Mouse (Mus musculus) heart, adult 8-10 months (tissue): ENCODE data around the gene Soat2. TPM values are rescaled to one million over a fixed set of nuclear protein-coding genes. Genes with fewer than 3 reads are reported as not detected.
"Not testable (repeated sequence)": the region's sequence is repeated elsewhere in the genome, so short reads cannot be mapped to it uniquely, and the experiment has no call there.

Experiments used
- DNase-seq: peaks from one replicate; pipeline ENCODE4 v3.0.0; 2022; ENCODE audit warnings: low spot score
- total RNA-seq, 4 experiments: library from RNA; stranded (reverse); gene quantifications; 2 replicates each; pipeline ENCODE4 v1.2.4; 2022

Gene Soat2
- total RNA-seq, 4 experiments from 2014 or later = 0.11 to 0.13 (median 0.12) TPM; not detected in 1

DNA sequence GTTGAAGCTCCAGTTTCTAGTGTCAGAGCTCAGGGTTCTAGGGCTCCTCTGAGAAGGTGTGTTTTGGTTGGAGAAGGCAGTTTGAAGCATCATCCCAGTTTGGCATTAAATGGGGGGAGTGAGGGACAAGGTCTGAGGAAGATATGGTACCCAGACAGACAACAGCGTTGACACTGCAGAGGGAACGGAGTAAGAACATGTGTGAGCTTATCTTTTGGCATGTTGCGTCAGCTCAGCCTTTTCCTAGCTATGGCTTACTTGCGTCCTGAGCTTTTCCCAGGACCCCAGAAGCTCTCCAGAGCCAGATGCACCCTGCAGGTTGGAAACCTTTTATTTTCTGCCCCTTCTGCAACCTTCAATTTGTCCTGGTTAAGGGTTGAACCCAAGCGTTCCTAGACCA lies 4.2 kb upstream of the Soat2 start:
- no peak for DNase-seq

DNA sequence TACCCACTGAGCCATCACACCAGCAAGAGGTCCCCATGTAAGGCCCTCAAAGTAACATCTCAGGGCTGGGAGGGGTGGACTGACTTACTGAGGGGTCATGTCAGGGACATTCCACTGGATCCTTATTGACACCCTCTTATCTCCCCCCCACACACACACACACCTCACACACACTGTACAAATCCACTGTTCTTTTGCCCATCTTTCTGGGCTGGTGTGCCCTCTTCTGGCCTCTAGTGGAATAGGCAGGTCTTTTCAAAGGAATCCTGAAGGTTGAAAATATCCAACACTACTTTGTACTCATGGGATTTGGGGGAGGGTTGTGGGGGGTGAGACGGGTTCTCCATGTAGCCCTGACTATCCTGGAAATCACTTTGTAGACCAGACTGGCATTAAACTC lies 3.4 kb upstream of the Soat2 start:
- DNase-seq = no peak

DNA sequence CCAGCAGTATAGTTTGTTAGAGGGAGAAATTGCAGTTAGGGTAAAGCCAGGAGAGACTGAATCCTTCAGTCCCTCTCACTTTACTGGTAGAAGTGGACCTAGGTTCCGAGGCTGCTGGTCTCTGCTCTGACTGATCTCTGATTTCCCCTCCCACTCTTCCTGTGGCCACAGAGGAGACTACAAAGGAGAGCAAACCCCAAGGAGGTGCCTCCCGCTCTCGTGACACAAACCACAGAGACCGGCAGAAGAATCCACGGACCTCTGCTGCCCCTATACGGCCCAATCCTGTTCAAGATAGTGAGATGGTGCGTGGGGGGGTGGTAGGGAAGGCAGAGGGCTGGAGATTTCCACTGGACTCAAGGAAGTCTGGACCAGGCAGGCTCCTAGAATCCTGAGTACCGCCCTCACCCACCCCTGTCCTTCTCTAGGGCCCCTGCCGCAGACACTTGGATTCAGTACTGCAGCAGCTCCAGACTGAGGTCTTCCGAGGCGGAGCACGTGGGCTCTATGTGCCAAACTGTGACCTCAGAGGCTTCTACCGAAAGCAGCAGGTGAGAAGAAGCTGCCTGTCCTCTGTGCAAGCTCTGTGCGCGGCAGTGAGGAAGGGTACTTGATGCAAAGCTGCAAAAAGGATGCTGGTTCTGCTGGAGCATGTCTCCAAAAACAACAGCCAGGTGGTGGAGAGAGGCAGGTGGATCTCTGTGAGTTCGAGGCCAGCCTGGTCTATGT lies 2.5 kb upstream of the Soat2 start:
- DNase-seq = no peak

DNA sequence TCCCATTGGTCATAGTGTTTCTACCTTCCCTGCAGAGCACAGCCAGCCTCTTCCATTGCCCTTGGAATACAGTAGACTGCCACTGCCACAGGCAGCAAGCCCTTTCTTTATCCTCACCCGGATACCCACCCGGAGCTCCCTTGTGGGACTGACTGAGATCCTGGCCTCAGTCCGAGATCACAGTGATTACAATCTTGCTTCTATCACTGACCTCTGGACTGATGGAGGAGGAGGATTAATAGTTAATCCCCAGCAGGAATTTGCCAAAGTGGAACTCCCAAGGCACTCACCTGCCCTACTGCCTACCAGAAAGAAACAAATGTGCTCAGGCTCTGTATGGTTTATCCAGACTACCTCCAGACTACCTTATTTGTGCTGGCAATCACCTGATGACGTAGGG lies 765 bp upstream of the Soat2 start:
- DNase-seq = no peak

DNA sequence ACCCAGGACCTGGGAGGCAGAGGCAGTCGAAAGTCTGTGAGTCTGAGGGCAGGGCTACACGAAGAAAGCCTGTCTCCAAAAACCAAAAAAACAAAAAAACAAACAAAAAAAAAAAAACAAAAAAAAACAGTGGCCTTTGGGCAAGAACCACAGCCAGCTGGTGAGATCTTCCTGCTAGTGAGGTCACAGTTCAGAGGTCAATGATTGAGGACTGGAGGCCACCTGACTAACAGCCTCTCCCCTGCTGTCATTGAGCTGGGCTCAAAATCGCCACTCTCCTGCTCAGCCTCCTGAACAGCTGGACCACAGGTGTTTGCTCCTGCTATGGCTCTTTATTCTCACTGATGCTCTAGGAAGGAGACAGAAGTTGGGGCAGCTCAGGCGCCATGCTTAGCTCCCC lies 2.3 kb downstream of the Soat2 start:
- no peak for DNase-seq

DNA sequence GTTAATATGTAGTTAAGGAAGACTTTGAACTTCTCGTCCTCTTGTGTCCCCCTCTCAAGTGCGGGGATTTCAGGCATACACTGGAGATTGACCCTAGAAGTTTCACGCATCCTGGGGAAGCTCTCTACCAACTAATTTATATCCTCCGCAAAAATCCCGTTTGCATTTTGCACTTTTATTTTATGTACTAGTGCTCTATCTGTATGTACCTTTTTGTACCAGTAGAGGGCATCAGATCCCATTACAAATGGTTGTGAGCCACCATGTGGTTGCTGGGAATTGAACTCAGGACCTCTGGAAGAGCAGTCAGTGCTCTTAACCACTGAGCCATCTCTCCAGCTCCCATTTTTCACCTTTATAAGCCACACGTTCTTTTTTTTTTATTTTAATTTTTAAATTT lies 4.7 kb downstream of the Soat2 start:
- DNase-seq = not testable (repeated sequence)

DNA sequence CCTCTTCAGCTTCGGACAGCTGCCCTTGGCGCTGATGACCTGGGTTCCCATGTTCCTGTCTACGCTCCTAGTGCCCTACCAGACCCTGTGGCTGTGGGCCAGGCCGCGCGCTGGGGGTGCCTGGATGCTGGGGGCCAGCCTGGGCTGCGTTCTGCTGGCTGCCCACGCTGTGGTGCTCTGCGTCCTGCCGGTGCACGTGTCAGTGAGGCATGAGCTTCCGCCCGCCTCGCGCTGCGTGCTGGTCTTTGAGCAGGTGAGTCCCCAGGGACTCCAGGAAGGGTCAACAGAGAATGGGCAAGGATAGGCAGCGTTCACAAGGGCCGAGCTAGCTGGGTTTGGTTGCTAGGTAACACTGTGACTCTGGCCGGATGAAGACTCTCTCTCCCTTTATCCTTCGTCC lies 6.5 kb downstream of the Soat2 start:
- no peak for DNase-seq

DNA sequence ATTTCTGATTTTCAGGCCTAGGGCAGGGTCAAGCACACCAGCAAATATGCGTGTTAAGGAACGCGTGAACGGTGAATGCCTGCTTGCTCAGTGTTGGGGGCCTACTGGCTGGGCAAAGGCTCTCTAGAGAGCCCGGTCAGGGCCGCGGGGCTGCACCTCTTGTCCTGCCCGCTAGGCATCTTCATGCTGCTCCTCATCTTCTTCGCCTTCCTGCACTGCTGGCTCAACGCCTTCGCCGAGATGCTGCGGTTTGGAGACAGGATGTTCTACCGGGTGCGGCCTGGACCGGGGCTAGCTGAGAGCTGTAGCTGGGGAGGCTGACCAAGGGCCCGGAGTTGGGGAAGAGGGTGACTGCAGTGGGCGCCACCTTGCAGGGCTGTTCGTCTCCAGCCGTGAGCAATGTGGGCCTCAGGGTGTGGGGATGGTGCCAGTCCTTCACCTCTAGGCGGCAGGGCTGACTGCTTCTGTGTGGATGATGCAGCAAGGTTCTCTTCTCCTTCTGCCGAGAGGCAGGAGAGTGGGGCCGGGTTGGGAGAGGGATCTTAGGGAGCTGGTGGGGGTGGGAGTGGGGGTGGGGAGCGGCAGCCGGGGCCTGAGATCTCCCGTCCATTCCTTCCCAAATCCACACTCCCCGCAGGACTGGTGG lies 10.2 kb downstream of the Soat2 start:
- DNase-seq = no peak

DNA sequence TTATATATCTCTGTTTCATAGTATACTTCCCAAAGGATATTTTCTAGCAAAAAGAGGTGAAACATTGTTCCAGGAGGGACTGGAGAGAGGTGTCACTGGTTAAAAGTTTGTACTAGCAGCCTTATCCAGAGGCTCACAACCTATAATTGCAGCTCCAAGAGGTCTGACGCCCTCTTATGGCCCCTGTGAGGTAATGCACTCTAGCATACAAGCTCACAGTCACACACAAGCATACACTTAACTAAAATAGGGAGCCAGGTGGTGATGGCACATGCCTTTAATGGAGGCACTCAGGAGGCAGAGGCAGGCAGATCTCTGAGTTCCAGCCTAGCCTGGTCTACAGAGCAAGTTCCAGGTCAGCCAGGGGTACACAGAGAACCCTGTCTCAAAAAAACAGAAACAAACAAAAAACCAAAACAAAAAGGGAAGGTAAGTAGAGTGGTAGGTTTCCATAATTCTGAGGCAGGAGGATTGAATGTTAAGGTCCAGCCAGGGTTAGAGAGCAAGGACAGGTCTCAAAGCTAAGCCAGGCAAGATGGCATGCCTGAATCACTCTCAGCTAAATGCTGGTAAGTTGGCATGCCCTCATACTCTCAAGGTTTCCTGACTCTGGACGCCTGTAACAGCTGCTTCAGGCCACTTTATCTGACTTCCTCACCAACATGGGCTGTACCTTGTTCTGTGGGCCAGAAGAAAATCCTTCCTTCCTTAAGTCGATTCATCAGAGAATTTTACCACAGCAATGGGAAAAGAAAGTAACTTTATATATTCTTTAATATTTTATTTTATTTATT lies 13.8 kb downstream of the Soat2 start:
- DNase-seq = no peak

DNA sequence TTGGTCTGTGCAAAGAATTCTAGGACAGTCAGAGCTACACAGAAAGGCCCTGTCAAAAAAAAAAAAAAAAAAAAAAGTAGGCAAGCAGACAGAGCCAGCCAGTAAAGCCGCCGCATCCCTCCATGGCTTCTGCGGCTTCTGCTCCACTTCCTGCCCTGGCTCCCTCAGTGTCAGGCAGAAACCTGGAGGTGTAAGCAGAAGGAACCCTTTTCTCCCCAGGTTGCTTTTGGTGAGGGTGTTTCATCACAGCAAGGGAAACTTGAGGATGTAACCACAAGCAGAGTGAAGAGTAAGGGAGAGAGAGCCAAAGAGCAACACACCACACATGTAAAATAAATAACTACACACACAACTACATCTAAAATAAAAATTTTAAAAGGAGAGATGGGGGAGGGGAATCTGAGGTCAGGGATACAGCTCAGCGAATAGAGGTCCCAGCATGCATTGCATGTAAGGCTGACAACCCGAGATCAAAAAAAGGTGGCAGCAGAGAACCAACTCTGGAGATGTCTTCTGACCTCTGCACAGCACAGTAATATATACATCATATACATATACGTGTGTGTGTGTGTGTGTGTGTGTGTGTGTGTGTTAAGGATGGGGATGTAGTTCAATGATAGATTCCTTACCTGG lies 15.3 kb downstream of the Soat2 start:
- DNase-seq = no peak

DNA sequence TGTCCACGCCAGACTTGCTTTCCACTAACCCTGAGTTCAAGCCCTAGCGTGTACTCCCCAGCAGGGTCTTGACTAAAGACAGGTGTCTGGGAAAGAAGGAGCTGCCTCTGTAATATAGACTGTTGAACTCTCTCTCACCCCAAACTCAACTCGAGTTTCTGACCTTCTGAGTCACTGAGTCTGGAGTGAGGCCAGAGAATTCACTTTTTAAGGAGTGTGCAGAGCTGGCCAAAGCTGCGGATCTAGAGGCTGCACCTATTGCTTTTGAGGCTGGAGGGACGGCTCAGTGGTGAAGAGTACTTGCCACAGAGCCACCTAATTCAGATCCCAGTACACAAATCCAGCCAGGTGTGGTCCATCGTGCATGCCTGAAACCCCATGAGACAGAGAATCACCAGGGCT lies 17.3 kb downstream of the Soat2 start:
- peak; percentile 25 for DNase-seq

DNA sequence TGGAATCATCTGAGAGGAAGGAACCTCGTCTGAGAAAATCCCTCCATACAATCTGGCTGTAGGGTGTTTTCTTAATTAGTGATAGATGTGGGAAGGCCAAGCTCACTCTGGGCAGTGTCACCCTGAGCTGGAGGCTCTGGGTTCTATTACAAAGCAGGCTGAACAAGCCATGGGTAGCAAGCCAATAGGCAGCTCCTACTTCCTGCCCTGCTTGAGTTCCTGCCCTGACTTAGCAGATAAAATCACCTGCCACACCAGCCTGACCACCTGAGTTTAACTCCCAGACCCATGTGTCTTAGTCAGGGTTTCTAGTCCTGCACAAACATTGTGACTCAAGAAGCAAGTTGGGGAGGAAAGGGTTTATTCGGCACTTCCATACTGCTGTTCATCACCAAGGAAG lies 18.7 kb downstream of the Soat2 start:
- no peak for DNase-seq

DNA sequence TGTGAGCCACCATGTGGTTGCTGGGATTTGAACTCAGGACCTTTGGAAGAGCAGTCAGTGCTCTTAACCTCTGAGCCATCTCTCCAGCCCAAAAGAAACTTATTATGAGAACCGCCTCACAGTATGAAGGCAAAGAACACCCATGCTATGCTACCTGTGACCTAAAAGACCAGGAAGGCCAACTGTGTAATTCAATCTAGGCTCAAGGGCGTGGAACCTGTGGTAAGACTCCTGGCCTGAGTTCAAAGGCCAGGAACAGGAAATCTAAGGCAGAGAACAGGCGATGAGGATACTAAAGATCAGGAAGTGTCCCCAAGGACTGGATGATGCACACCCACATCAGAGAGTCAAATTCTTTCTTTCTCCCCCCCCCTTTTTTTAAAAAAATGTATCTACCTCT lies 23.3 kb downstream of the Soat2 start:
- DNase-seq = no peak

DNA sequence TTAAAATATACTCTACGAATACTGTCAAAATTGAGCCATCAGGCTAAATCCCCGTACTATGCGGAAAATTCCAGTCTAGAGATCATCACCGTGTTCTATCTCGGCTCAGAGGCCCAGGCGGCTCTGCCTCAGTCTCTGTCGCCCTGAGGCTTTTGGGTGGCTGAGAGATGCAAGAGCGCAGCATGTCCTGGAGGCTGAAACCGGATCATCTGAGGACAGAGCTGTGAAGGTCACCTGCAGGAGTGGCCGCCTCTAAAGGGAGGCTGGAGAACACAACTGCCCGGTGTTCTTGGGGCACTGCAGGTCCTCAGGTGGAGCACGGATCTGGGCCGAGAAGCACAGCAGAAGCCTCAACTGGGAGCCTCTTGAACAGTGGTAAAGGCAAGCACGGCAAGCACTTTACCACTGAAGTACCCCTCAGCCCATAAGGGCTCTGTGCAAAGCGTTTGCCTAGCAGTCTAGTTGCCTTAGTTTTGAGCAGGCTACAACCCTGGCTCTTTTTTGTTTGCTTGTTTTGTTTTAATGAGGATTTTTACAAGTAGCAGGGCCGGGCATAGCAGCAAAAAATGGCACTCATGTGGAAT lies 25.5 kb downstream of the Soat2 start:
- no peak for DNase-seq

DNA sequence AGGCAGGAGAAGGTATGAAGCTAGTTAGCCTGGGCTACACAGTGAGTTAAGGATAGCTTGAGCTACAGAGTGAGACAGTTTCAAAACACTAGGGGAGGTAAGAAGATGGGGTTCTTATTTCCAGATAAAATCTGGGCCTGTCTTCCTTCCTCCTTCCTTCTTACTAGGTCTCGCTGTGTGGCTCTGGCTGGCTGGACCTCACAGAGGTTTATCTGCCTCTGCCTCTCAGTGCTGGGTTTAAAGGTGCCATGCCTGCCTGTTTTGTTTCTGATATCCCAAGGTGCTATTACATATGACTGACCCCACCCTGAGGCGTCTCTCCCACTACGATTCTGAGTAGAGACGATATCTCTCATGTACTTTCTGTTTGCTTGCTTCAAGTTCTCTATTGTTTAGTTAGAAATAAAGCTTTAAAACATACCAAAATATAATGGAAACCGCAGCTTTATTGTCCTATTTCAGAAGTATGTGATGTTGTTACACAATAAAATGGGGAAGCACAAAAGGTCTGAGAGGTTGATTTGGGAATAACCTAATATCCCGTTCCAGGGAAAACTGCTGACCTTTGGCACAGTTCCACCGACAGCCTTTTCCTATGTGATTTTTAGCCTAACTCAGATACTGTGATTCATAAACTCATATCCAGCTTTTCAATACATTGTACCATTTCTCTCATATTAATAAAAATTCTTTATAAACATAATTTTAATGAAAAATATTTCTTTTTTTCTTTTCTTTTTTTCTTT lies 26.4 kb downstream of the Soat2 start:
- no peak for DNase-seq

DNA sequence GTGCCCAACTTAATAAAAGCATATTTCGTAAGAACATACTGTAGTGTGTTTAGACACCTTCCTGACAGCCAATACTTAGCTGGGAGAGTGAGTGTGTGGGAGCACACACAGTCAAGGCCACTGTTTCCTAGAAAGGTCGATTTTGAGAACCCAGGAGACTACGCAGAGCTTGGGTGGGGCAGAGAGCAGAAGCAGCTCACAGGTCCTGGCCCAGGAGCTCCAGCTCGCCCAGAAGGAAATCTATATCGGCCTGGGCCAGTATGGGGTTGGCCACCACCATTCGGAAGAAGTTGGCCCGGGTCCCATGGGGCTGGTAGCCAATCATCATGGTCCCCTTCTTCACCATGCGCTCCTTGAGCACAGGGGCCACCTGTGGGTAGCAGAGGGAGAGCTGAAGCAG lies 27.1 kb downstream of the Soat2 start:
- DNase-seq = no peak

DNA sequence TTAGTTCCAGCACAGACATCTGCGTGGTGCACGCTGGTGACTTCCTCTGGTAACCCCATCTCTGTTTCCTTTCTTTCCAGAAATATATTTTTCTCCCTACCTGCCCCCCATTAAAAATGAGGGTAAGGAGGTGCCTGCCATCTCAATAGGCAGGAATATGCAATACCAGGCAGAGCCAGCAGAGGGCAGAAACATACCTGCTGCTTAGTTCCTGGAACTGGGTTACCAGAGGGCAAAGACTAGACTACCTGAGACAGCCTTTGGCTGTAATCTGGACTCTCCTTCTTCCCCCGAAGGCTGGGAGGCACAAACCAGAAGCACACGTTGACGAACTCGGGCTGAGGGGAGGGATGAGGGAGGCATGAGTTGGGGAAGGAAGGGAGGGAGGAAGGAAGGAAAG lies 28.0 kb downstream of the Soat2 start:
- peak; percentile 86 for DNase-seq

DNA sequence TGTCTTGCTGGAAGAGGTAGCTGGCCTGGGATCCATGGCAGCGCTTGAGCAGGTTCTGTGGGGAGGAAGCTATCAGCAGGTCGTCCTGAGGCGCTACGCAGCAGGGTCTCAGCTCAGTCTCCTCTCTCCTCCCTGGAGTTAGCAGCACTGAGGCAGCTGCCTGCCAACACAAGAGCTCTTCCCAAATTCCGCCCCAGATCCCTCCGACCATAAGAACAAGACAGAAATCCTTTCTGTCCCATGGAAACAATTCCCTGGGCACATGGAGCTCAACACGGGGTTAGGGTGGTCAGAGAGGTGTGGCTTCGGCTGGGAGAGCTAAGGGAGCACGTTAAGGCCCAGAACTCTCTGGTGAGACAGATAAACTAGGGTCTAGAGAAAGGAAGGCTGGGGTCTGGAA lies 28.8 kb downstream of the Soat2 start:
- no peak for DNase-seq

DNA sequence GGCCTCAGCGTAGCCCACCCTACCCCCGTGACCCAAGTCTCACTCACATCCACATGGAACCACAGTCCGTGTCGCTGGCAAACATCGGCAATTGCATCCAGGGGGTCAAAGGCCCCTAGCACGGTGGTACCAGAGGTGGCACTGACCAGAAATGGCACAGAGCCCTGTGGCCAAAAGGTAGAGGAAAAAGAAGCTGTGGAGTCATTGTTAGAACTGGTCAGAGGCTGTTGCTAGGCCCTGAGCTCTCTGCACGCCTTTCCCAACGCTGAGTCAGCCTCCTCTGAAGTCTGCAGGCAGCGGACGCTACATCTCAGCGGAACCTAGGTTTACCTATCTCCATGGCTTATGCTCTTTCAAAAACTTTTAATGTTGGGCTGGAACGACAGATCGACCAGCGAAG lies 29.6 kb downstream of the Soat2 start:
- DNase-seq = no peak

DNA sequence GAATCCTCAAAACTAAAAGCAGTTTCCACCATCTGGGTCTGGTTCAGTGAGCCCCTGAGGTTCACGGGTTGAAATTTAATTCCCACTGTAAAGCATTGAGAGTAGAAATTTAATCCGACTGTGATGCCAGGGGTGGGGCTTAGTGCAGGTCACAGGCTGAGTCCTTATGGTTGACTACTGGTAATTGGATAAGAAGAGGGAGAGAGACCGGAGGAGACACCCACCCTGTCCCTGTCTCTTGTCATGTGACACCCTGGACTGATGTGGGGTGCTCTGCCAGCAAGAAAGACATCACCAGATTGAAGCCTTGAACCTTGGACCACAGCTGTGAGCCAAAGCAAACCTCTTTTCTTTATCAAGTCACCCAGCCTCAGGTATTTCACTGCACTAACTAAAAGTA lies 32.8 kb downstream of the Soat2 start:
- DNase-seq = no peak

DNA sequence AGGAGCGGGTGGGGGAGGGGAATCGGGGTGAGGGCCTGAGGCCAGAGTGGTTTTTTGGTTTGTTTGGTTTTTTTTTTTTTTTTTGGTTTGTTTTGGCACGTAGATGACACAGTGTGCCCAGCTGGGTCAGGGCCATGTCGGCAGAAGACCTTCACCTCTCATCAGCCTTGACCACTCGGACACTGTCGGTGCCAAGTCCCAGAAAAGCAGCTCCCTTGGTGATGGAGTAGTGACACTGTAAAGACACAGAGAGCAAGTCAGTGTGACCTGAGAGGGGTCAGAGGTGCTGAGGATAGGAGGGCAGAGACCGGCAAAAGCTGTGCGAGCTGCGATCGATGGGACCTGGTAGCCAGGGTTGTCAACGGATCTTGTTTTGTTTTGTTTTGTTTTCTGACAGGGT lies 35.9 kb downstream of the Soat2 start:
- no peak for DNase-seq
